Mouse (Mus musculus): ENCODE measurements around the gene Il23a. TPM values are rescaled to one million over a fixed set of nuclear protein-coding genes. Genes with fewer than 3 reads are reported as not detected.
A peak's percentile ranks its signal among the peaks of the same experiment; 100 is the strongest.

The Il23a gene
- total RNA-seq, 2 experiments from 2014 or later: 0.27 TPM; not detected in 1

DNA sequence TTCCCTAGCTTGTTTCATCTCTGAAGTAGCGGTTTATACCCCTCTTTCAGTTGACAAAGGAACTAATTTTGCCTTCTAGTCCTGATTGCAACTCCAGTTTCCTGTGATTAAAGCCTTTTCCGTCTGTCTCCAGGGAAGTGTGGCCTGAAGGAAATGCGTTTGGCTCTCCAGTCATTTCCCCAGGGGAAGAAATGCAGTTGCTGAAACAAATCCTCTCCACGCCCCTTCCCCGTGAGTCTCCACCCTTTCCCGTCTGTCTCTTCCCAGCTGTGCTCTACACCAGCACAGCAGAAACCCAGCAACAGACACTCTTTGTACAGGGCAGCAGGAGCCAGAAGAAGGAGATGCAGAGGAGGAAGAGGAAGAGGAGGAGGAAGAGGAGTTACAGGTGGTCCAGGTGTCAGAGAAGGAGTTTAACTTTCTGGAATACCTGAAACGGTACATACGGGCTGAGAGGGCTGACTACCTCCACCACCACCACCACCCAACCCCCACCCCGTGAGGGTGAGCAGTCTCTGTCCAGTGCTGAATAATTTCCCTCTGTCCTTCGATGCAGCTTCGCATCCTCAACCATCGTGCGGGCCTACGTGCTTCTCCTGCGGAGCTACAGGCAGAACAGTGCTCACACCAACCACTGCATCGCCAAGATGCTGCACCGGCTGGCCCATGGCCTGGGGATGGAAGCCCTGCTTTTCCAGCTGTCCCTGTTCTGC, 51.4 kb downstream of the Il23a start:
- H3K4me3 ChIP-seq: no peak overlapping the region
- peak overlapping the region; percentile 32; the same call in 1 of the 2 replicates for H3K27ac ChIP-seq
- DNase-seq (ENCODE audit: low spot score in 2 of 2): no peak
- TF ChIP-seq CTCF (conservative IDR thresholded peaks at IDR 0.05): no peak

Other genes with a start within 250 kb of the Il23a start
- 100 to 1,000 TPM; 135 to 142 TPM for gene Ptges3, start 239.8 kb downstream of the Il23a start, total RNA-seq (2021)
- 1,000 to 10,000 TPM; 1,635 to 1,673 TPM for gene Atp5b, start 215.5 kb downstream of the Il23a start, total RNA-seq (2021)
- 10 to 100 TPM; 42.8 to 45.5 TPM for gene Baz2a, start 207.2 kb downstream of the Il23a start, total RNA-seq (2021)
- gene Rbms2, start 118.5 kb downstream of the Il23a start, total RNA-seq (2021): 10 to 100 TPM; 12.7 to 12.8 TPM
- gene Gls2, start 104.3 kb downstream of the Il23a start, total RNA-seq (2021): 10 to 100 TPM; 20.1 to 21.0 TPM
- 10 to 100 TPM in 1 of 2 experiments, 1 to 10 TPM in 1; 9.5 to 10.4 TPM for gene Spryd4, start 86.9 kb downstream of the Il23a start, total RNA-seq (2021)
- gene Mip, start 72.9 kb downstream of the Il23a start, total RNA-seq (2021): not detected
- 1 to 10 TPM; 5.4 to 6.4 TPM for gene Timeless, start 66.7 kb downstream of the Il23a start, total RNA-seq (2021)
- gene Apon, start 44.7 kb downstream of the Il23a start, total RNA-seq (2021): not detected
- not detected for gene Apof, start 30.1 kb downstream of the Il23a start, total RNA-seq (2021)
- 10 to 100 TPM; 34.4 to 34.7 TPM for gene Stat2, start 28.2 kb downstream of the Il23a start, total RNA-seq (2021)
- 10 to 100 TPM; 14.7 to 16.4 TPM for gene Pan2, start 4.6 kb upstream of the Il23a start, total RNA-seq (2021)
- 10 to 100 TPM; 78.8 to 83.0 TPM for gene Cnpy2, start 23.7 kb upstream of the Il23a start, total RNA-seq (2021)
- gene Cs, start 39.0 kb upstream of the Il23a start, total RNA-seq (2021): 100 to 1,000 TPM; 226 to 235 TPM
- gene Coq10a, start 70.2 kb upstream of the Il23a start, total RNA-seq (2021): 10 to 100 TPM; 48.6 to 49.2 TPM
- gene Ankrd52, start 78.4 kb upstream of the Il23a start, total RNA-seq (2021): 10 to 100 TPM; 50.6 to 51.6 TPM
- under 1 TPM in 1 of 2 experiments, not detected in 1; 0.29 TPM for gene Slc39a5, start 102.5 kb upstream of the Il23a start, total RNA-seq (2021)
- gene Nabp2, start 112.7 kb upstream of the Il23a start, total RNA-seq (2021): 10 to 100 TPM; 88.2 to 93.0 TPM
- 10 to 100 TPM; 69.5 to 71.8 TPM for gene Rnf41, start 112.9 kb upstream of the Il23a start, total RNA-seq (2021)
- 100 to 1,000 TPM; 246 to 255 TPM for gene Smarcc2, start 160.5 kb upstream of the Il23a start, total RNA-seq (2021)
- gene Myl6, start 195.4 kb upstream of the Il23a start, total RNA-seq (2021): 100 to 1,000 TPM; 519 to 544 TPM
- gene Myl6b, start 199.9 kb upstream of the Il23a start, total RNA-seq (2021): 10 to 100 TPM; 18.5 to 21.1 TPM
- gene Esyt1, start 227.1 kb upstream of the Il23a start, total RNA-seq (2021): 1 to 10 TPM; 5.5 TPM
- gene Zc3h10, start 249.0 kb upstream of the Il23a start, total RNA-seq (2021): 10 to 100 TPM; 12.2 to 14.3 TPM

Measured in layer of hippocampus, adult 2 months (tissue).